In the genomic region with DNA sequence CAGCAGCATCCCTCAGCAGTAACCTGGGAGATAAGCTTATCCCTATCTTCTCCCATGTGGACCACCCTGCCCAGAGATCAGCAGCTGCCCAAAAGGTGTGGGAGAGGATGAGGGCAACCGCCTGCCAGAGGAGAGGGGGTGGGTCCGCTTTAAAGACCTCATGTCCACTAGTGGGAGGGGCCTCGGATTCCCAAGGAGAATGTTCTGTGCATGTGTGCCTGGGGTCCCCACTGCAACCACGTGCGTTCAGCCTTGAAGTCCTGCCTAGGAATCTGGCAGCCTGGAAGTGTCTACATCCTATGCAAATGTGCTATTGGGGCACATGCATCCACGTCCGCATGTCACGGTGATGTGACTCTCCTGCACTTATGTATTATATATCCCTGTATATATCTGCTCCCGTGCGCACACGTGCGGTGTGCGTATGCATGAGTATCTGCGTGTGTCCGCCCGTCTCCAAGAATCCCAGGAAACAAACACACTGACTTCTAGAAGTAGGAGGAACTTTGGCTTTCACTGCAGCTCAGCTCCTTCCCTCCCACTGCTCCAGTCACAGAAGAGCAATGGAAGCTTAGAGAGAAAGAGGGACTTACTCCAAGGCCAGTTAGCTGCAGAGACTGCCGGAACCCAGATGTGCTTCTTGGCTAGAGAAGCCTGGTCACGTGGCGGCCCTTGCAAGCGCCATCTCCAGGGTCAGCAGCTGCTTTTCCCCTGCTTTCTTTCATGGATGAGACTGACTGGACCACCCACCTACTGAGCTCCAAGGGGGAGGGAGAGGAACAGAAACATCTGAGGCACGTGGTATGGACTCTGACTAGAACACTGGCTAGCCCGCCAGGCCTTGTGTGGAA, we compare ENCODE assay signal across 8 mouse cellular contexts. TPM values are rescaled to one million over a fixed set of nuclear protein-coding genes. Genes with fewer than 3 reads are reported as not detected.
DNase-seq lines count a peak whose midpoint lies in the region; ATAC-seq lines count a peak whose summit lies in the region.

No protein-coding gene starts in this region.

- peak; percentile 46; the same call in 1 of the 2 replicates for ATAC-seq in hindbrain, embryonic 13.5 days (ENCODE audit: low FRiP score)
- ATAC-seq in megakaryocyte progenitor cell, adult 5-6 weeks (replicated peaks; ENCODE audit: poor library complexity): no peak

- WGBS in hindbrain, embryonic 13.5 days: 52% methylated on average over 22 of the region's 22 CpGs

- peaks cover 44% of the 10 kb centered on the region for H3K4me1 ChIP-seq in hindbrain, embryonic 13.5 days (replicated peaks)

- H3K4me2 ChIP-seq in hindbrain, embryonic 13.5 days: no peak overlapping the region

- intact Hi-C loops in left cerebral cortex, postnatal 25 days (cut with DNase I): no loop called here

- H3K4me3 ChIP-seq in hindbrain, embryonic 13.5 days: no peak overlapping the region

- H3K9ac ChIP-seq in hindbrain, embryonic 13.5 days: no peak overlapping the region

- H3K36me3 ChIP-seq in hindbrain, embryonic 13.5 days: no peaks in the 10 kb centered on the region

- peak; percentile 59 to 72 for DNase-seq in cerebellum, postnatal 10 days
- no peak for DNase-seq in cerebellum, adult 9-10 months
- peak; percentile 54 to 60 for DNase-seq in frontal cortex, postnatal 10 days (ENCODE audit: low spot score in 2 of 2)
- peak; percentile 43 to 79 for DNase-seq in left cerebral cortex, postnatal 25 days (ENCODE audit: low spot score in 2 of 2)
- peak; percentile 69 for DNase-seq in neural tube, embryonic 10.5 days (ENCODE audit: extremely low spot score, low spot score)
- peak; percentile 34 for DNase-seq in urinary bladder, postnatal 25 days (ENCODE audit: low spot score)

- H3K9me3 ChIP-seq in hindbrain, embryonic 13.5 days: no peaks in the 10 kb centered on the region

- H3K27me3 ChIP-seq in hindbrain, embryonic 13.5 days: no peaks in the 10 kb centered on the region

- H3K27ac ChIP-seq in hindbrain, embryonic 13.5 days: peak overlapping the region; percentile 59; the same call in 1 of the 2 replicates

RNA-seq across cellular contexts. Expression of gene Cplx2, which starts 39.1 kb away (rescaled TPM):
- 15.8 and 21.2 TPM in 2 replicates for polyA plus RNA-seq in hindbrain, embryonic 13.5 days (2015; fragmentation: Nextera tagmentation; extraction: Ambion mirVana)
- 100 to 1,000 TPM; 714 to 786 TPM for total RNA-seq in left cerebral cortex, postnatal 25 days (2021)
- total RNA-seq in megakaryocyte progenitor cell, adult 5-6 weeks (2015): 0.10 and 0.54 TPM in 2 replicates
- total RNA-seq in megakaryocyte progenitor cell, adult 5-6 weeks (2017): 0.14 TPM in 1 of 2 replicates, not detected in the other

Comparison
In these comparisons a context has a peak if more than half of its experiments do, and no peak if none do; other contexts are left out.
1. RNA of gene Cplx2, which starts 39.1 kb away (total RNA-seq): 714 to 786 TPM in left cerebral cortex, postnatal 25 days; 0.10 to 0.54 TPM in megakaryocyte progenitor cell, adult 5-6 weeks; every median in the first group is over 100 times any median in the second.